ENCODE assay signal across 13 mouse cellular contexts in genomic region chr12:68728882-68729281, GRCm38 (mm10).
DNase-seq lines count a peak whose midpoint lies in the region; ATAC-seq and TF ChIP-seq lines count a peak whose summit lies in the region.
"Had no signal": no experiment of that assay in that cellular context is flagged by ENCODE, and none has a peak within 500 bp of the region (broad histone marks: within the 10 kb centered on the region; RNA-seq: fewer than 3 reads in every experiment).

No protein-coding gene starts in this region.

- no peaks in the 10 kb centered on the region for H3K4me1 ChIP-seq in kidney, postnatal 0 days (replicated peaks; ENCODE audit: insufficient read depth, low read length)
- no peaks in the 10 kb centered on the region for H3K4me1 ChIP-seq in kidney, embryonic 16.5 days (ENCODE audit: insufficient read depth, low read length)
- H3K4me1 ChIP-seq in neural tube, embryonic 11.5 days (ENCODE audit: control insufficient read depth, insufficient read depth, low read length) = no peaks in the 10 kb centered on the region
- no peaks in the 10 kb centered on the region for H3K4me1 ChIP-seq in neural tube, embryonic 15.5 days
- H3K4me1 ChIP-seq in hindbrain, embryonic 13.5 days (replicated peaks) = 0 out of 2 replicates have a peak, but pooled peaks cover 6% of the 10 kb centered on the region

- H3K4me2 ChIP-seq in kidney, postnatal 0 days (ENCODE audit: low read length) = no peak overlapping the region
- H3K4me2 ChIP-seq in kidney, embryonic 16.5 days (replicated peaks; ENCODE audit: low read depth, low read length) = no peak overlapping the region
- no peak overlapping the region for H3K4me2 ChIP-seq in neural tube, embryonic 11.5 days (ENCODE audit: low read depth)
- H3K4me2 ChIP-seq in neural tube, embryonic 15.5 days = no peak overlapping the region
- no peak overlapping the region for H3K4me2 ChIP-seq in hindbrain, embryonic 13.5 days
- H3K4me2 ChIP-seq: heart, embryonic 11.5 days had no signal

- no peaks in the 10 kb centered on the region for H3K9me3 ChIP-seq in kidney, postnatal 0 days (replicated peaks; ENCODE audit: low read length)
- H3K9me3 ChIP-seq in kidney, embryonic 16.5 days (ENCODE audit: low read length) = no peaks in the 10 kb centered on the region
- H3K9me3 ChIP-seq in neural tube, embryonic 11.5 days (ENCODE audit: control insufficient read depth, low read length) = no peaks in the 10 kb centered on the region
- H3K9me3 ChIP-seq in neural tube, embryonic 15.5 days (replicated peaks) = no peaks in the 10 kb centered on the region
- H3K9me3 ChIP-seq in hindbrain, embryonic 13.5 days = no peaks in the 10 kb centered on the region

- peak; percentile 16 for DNase-seq in kidney, postnatal 0 days (ENCODE audit: low spot score)
- DNase-seq in neural tube, embryonic 11.5 days (ENCODE audit: low spot score) = no peak
- no peak for DNase-seq in layer of hippocampus, adult 2 months (ENCODE audit: low spot score in 2 of 2)
- no peak for DNase-seq in spleen, adult 12 weeks (ENCODE audit: low spot score)
- DNase-seq: gastrocnemius, postnatal 25 days; heart, postnatal 4 days; kidney, postnatal 25 days; spleen, adult 18-20 months had no signal

- no peak overlapping the region for H3K4me3 ChIP-seq in kidney, postnatal 0 days (replicated peaks; ENCODE audit: low read depth, low read length)
- H3K4me3 ChIP-seq in kidney, embryonic 16.5 days (ENCODE audit: low read length) = no peak overlapping the region
- H3K4me3 ChIP-seq in neural tube, embryonic 11.5 days (ENCODE audit: low read depth, low read length) = no peak overlapping the region
- no peak overlapping the region for H3K4me3 ChIP-seq in neural tube, embryonic 15.5 days (replicated peaks)
- H3K4me3 ChIP-seq in hindbrain, embryonic 13.5 days = no peak overlapping the region
- H3K4me3 ChIP-seq in layer of hippocampus, adult 2 months = no peak overlapping the region

- TF ChIP-seq CTCF in kidney, postnatal 0 days (IDR thresholded peaks at IDR 0.05; ENCODE audit: low read depth) = no peak
- no peak for TF ChIP-seq CTCF in layer of hippocampus, adult 2 months (conservative IDR thresholded peaks at IDR 0.05)

- no peaks in the 10 kb centered on the region for H3K36me3 ChIP-seq in kidney, postnatal 0 days (ENCODE audit: insufficient read depth, low read length)
- no peaks in the 10 kb centered on the region for H3K36me3 ChIP-seq in kidney, embryonic 16.5 days (ENCODE audit: insufficient read depth, low read length)
- H3K36me3 ChIP-seq in neural tube, embryonic 11.5 days (ENCODE audit: control insufficient read depth, insufficient read depth, low read length) = no peaks in the 10 kb centered on the region
- no peaks in the 10 kb centered on the region for H3K36me3 ChIP-seq in neural tube, embryonic 15.5 days
- no peaks in the 10 kb centered on the region for H3K36me3 ChIP-seq in hindbrain, embryonic 13.5 days

- WGBS in kidney, postnatal 0 days = 52% methylated on average over 2 of the region's 2 CpGs
- 40% methylated on average over 2 of the region's 2 CpGs for WGBS in kidney, embryonic 16.5 days
- 37% methylated on average over 2 of the region's 2 CpGs for WGBS in neural tube, embryonic 11.5 days
- WGBS in neural tube, embryonic 15.5 days = 18% methylated on average over 2 of the region's 2 CpGs
- WGBS in hindbrain, embryonic 13.5 days = 16% methylated on average over 2 of the region's 2 CpGs

- no peak overlapping the region for H3K9ac ChIP-seq in kidney, postnatal 0 days (ENCODE audit: low read depth, low read length)
- no peak overlapping the region for H3K9ac ChIP-seq in kidney, embryonic 16.5 days (replicated peaks; ENCODE audit: low read length)
- no peak overlapping the region for H3K9ac ChIP-seq in neural tube, embryonic 11.5 days (ENCODE audit: low read length)
- no peak overlapping the region for H3K9ac ChIP-seq in neural tube, embryonic 15.5 days (replicated peaks)
- H3K9ac ChIP-seq in hindbrain, embryonic 13.5 days = no peak overlapping the region

- no peak for ATAC-seq in kidney, postnatal 0 days (replicated peaks; ENCODE audit: low FRiP score, low read depth)
- no peak for ATAC-seq in kidney, embryonic 16.5 days (ENCODE audit: low FRiP score, low TSS enrichment)
- peak; percentile 35; the same call in 1 of the 2 replicates for ATAC-seq in neural tube, embryonic 11.5 days (ENCODE audit: insufficient read depth, low FRiP score, low TSS enrichment)
- ATAC-seq in neural tube, embryonic 15.5 days (ENCODE audit: low FRiP score) = no peak
- ATAC-seq in hindbrain, embryonic 13.5 days (ENCODE audit: low FRiP score) = peak; percentile 43; the same call in 1 of the 2 replicates

- H3K27me3 ChIP-seq in kidney, postnatal 0 days (ENCODE audit: insufficient read depth, low read length) = no peaks in the 10 kb centered on the region
- no peaks in the 10 kb centered on the region for H3K27me3 ChIP-seq in kidney, embryonic 16.5 days (ENCODE audit: insufficient read depth, low read length)
- H3K27me3 ChIP-seq in neural tube, embryonic 11.5 days (ENCODE audit: control insufficient read depth, insufficient read depth, low read length) = no peaks in the 10 kb centered on the region
- H3K27me3 ChIP-seq in neural tube, embryonic 15.5 days (replicated peaks) = no peaks in the 10 kb centered on the region
- H3K27me3 ChIP-seq in hindbrain, embryonic 13.5 days = no peaks in the 10 kb centered on the region
- H3K27me3 ChIP-seq: CH12.LX had no signal

- H3K27ac ChIP-seq in kidney, postnatal 0 days = no peak overlapping the region
- H3K27ac ChIP-seq in kidney, embryonic 16.5 days (ENCODE audit: low read length) = no peak overlapping the region
- H3K27ac ChIP-seq in neural tube, embryonic 11.5 days (ENCODE audit: low read depth, low read length) = no peak overlapping the region
- no peak overlapping the region for H3K27ac ChIP-seq in neural tube, embryonic 15.5 days (replicated peaks)
- H3K27ac ChIP-seq in hindbrain, embryonic 13.5 days = no peak overlapping the region
- no peak overlapping the region for H3K27ac ChIP-seq in layer of hippocampus, adult 2 months

Comparison
In these comparisons a context has a peak if more than half of its experiments do, and no peak if none do; other contexts are left out.
1. ATAC-seq: peak in neural tube, embryonic 11.5 days (single experiment) and hindbrain, embryonic 13.5 days (single experiment); none in kidney, postnatal 0 days (single experiment), kidney, embryonic 16.5 days (single experiment) and neural tube, embryonic 15.5 days (single experiment).